Mouse (Mus musculus): ENCODE data around the gene Zfp747. TPM values are rescaled to one million over a fixed set of nuclear protein-coding genes. Genes with fewer than 3 reads are reported as not detected.
"Not testable (repeated sequence)": the region's sequence is repeated elsewhere in the genome, so short reads cannot be mapped to it uniquely, and the experiment has no call there.

Gene Zfp747
- total RNA-seq, 2 experiments from 2014 or later = 1.6 to 3.2 TPM

GRCm38 (mm10) chr7:127378310-127378921 is 2.6 kb upstream of the Zfp747 start:
- no peak for DNase-seq
- intact Hi-C loops (cut with DNase I) = no loop called here

GRCm38 (mm10) chr7:127371870-127372269 is 4.0 kb downstream of the Zfp747 start:
- intact Hi-C loops (cut with DNase I); DNase-seq: not testable (repeated sequence)

GRCm38 (mm10) chr7:127371213-127371612 is 4.6 kb downstream of the Zfp747 start:
- no peak for DNase-seq
- intact Hi-C loops (cut with DNase I) = no loop called here

- no peak for DNase-seq
- intact Hi-C loops (cut with DNase I) = no loop called here
These were observed 9.6 kb downstream of the Zfp747 start for GRCm38 (mm10) chr7:127366249-127366648.

GRCm38 (mm10) chr7:127364166-127364565 is 11.7 kb downstream of the Zfp747 start:
- DNase-seq = no peak
- intact Hi-C loops (cut with DNase I) = loop anchor here (5.0 kb wide), 2 partner anchors 118 to 138 kb away; no protein-coding TSS in a partner anchor

GRCm38 (mm10) chr7:127363475-127363921 is 12.4 kb downstream of the Zfp747 start:
- DNase-seq = no peak
- intact Hi-C loops (cut with DNase I) = loop anchor here (5.0 kb wide), 2 partner anchors 119 to 139 kb away; no protein-coding TSS in a partner anchor

GRCm38 (mm10) chr7:127362418-127362817 is 13.4 kb downstream of the Zfp747 start:
- intact Hi-C loops (cut with DNase I) = loop anchor here (5.0 kb wide), 2 partner anchors 120 to 140 kb away; no protein-coding TSS in a partner anchor
- DNase-seq = not testable (repeated sequence)

GRCm38 (mm10) chr7:127361449-127361848 is 14.4 kb downstream of the Zfp747 start:
- intact Hi-C loops (cut with DNase I) = loop anchor here (5.0 kb wide), 2 partner anchors 121 to 141 kb away; no protein-coding TSS in a partner anchor

GRCm38 (mm10) chr7:127360265-127360664 is 15.6 kb downstream of the Zfp747 start:
- intact Hi-C loops (cut with DNase I) = loop anchor here (5.0 kb wide), 2 partner anchors 122 to 142 kb away; no protein-coding TSS in a partner anchor
- no peak for DNase-seq

More at GRCm38 (mm10) chr7:127361449-127361848, 14.4 kb downstream of the Zfp747 start:
- DNase-seq = no peak

- intact Hi-C loops (cut with DNase I) = no loop called here
These were observed 17.4 kb downstream of the Zfp747 start for GRCm38 (mm10) chr7:127358472-127358871.

GRCm38 (mm10) chr7:127357871-127358270 is 18.0 kb downstream of the Zfp747 start:
- intact Hi-C loops (cut with DNase I) = no loop called here
- DNase-seq = no peak

More at GRCm38 (mm10) chr7:127358472-127358871, 17.4 kb downstream of the Zfp747 start:
- no peak for DNase-seq

GRCm38 (mm10) chr7:127355796-127356195 is 20.1 kb downstream of the Zfp747 start:
- DNase-seq = no peak
- intact Hi-C loops (cut with DNase I) = no loop called here

GRCm38 (mm10) chr7:127351230-127352004 is 24.4 kb downstream of the Zfp747 start:
- intact Hi-C loops (cut with DNase I) = no loop called here

GRCm38 (mm10) chr7:127346676-127347075 is 29.2 kb downstream of the Zfp747 start:
- intact Hi-C loops (cut with DNase I) = loop anchor here (5.0 kb wide), 1 partner anchor 126 kb away; no protein-coding TSS in a partner anchor
- no peak for DNase-seq

More at GRCm38 (mm10) chr7:127351230-127352004, 24.4 kb downstream of the Zfp747 start:
- no peak for DNase-seq

- DNase-seq = peak; percentile 92 to 98
- intact Hi-C loops (cut with DNase I) = loop anchor here (5.0 kb wide), 1 partner anchor 127 kb away; no protein-coding TSS in a partner anchor
These were observed 30.1 kb downstream of the Zfp747 start, which contains the start of gene Zfp768 for GRCm38 (mm10) chr7:127345512-127346325. TSS of gene Zfp768 (minus strand) at chr7:127345589.

GRCm38 (mm10) chr7:127345092-127345491 is 30.8 kb downstream of the Zfp747 start:
- DNase-seq = no peak
- intact Hi-C loops (cut with DNase I) = loop anchor here (5.0 kb wide), 1 partner anchor 127 kb away; no protein-coding TSS in a partner anchor

GRCm38 (mm10) chr7:127344371-127344770 is 31.5 kb downstream of the Zfp747 start:
- intact Hi-C loops (cut with DNase I) = loop anchor here (5.0 kb wide), 1 partner anchor 77 kb away; no protein-coding TSS in a partner anchor
- no peak for DNase-seq

- intact Hi-C loops (cut with DNase I) = loop anchor here (5.0 kb wide), 1 partner anchor 76 kb away; no protein-coding TSS in a partner anchor
- DNase-seq = no peak
These were observed 32.4 kb downstream of the Zfp747 start for GRCm38 (mm10) chr7:127343351-127344019.

GRCm38 (mm10) chr7:127342888-127343287 is 33.0 kb downstream of the Zfp747 start:
- DNase-seq = no peak
- intact Hi-C loops (cut with DNase I) = loop anchor here (5.0 kb wide), 1 partner anchor 76 kb away; no protein-coding TSS in a partner anchor

Measured in gastrocnemius, postnatal 36 days (tissue).